Mouse (Mus musculus) spleen, adult 2 months (tissue): ENCODE data around the gene Tmem129. TPM values are rescaled to one million over a fixed set of nuclear protein-coding genes. Genes with fewer than 3 reads are reported as not detected.

Experiments
- DNase-seq, 2 experiments: peaks; one replicate each; pipeline versions ENCODE4 v3.0.0 to v3.0.0-alpha.2; 2012 to 2021; ENCODE audit warnings: low spot score in 2 of 2, low read depth in 1 of 2
- H3K27ac ChIP-seq: fragments of 200-500 bp; 2 replicates; pipeline ENCODE4 v1.5.1; 2012; ENCODE audit warnings: low read length, inconsistent platforms; ENCODE audit not compliant: insufficient read depth
- H3K27me3 ChIP-seq: fragments of 200-500 bp; 2 replicates; pipeline ENCODE4 v1.6.1; 2012; ENCODE audit warnings: mild to moderate bottlenecking, moderate library complexity, low read length, inconsistent platforms; ENCODE audit not compliant: control insufficient read depth, insufficient read depth
- H3K36me3 ChIP-seq: fragments of 200-500 bp; 2 replicates; pipeline ENCODE4 v1.6.1; 2012; ENCODE audit warnings: mild to moderate bottlenecking, low read length, inconsistent platforms; ENCODE audit not compliant: control insufficient read depth, insufficient read depth
- H3K4me1 ChIP-seq: fragments of 200-500 bp; 2 replicates; pipeline ENCODE4 v1.6.1; 2011; ENCODE audit warnings: inconsistent platforms; ENCODE audit not compliant: control insufficient read depth, insufficient read depth, insufficient read length
- H3K4me3 ChIP-seq: fragments of 200-500 bp; 2 replicates; pipeline ENCODE4 v1.5.1; 2011; ENCODE audit warnings: mild to moderate bottlenecking, inconsistent platforms; ENCODE audit not compliant: insufficient read depth, insufficient read length; ENCODE audit errors: extremely low read depth
- CTCF ChIP-seq: fragments of 200-500 bp; IDR thresholded peaks from 2 replicates; pipeline ENCODE4 v1.5.1; 2011; ENCODE audit warnings: mild to moderate bottlenecking, inconsistent platforms; ENCODE audit not compliant: insufficient read depth, insufficient read length, insufficient replicate concordance; ENCODE audit errors: extremely low read depth
- POLR2A ChIP-seq: fragments of 200-500 bp; IDR thresholded peaks from 2 replicates; pipeline ENCODE4 v1.6.1; 2011; ENCODE audit warnings: low read depth, low read length, inconsistent platforms
- WGBS: fragments of 180-500 bp; shearing (Covaris S2); methylation state at CpG from one replicate; pipeline ENCODE4 v1.1.7; 2018; 5-methylcytosine and 5-hydroxymethylcytosine counted together
- polyA plus RNA-seq: library from polyadenylated mRNA; depleted of rRNA; stranded (reverse); fragments of >200 nt; gene quantifications from 2 replicates; pipeline ENCODE4 v1.2.3, GENCODE M21; 2012; rRNA removed

Tmem129 gene
- 24.8 and 31.3 TPM in 2 replicates for polyA plus RNA-seq

DNA sequence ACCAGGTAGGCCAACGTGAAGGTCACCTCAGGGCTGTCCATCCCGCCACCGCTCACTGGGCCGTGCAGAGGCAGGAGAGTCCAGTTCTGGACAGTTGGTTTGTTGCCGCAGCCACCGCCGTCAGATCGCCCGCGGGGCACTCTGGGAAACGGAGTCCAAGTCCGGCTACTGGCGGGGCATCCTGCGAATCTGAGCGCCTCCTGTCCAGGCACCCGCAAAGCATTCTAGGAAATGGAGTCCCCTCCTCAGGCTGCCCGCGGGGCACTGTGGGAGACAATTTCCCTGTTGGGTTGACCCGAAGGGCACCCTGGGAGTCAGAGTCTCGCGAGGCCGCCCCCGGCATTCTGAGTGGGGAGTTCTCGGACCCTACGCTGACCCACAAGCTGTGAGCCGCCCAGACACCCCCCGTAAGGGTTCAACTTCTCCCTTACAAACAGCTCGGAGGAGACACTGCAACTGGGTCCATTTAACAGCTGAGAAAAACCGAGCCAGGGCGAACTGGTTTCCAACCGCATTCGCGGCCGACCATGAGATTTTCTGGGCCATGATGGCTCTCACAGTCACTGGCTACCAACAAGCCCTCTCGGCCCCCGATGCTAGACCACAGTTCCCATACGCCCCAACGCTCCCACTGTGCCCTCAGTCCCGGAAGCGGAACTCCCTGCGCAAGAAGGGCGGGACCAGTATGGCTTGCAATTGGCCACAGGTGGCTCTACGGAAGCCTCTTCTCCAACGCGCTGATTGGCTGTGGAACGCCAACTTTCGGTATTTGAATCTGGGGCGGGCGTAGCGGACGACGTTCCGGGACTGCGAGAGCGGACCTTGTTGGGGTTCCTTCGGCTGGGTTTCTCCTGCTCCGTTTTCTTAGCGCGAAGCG, at the start of gene Tmem129, which contains the start of gene Tacc3:
TSS of gene Tmem129 (minus strand) at position 630 of the 877 bp plus-strand sequence.
TSS of gene Tacc3 (plus strand) at position 342 of the 877 bp plus-strand sequence.
- Histone ChIP-seq H3K27me3 (no peaks in the 10 kb centered on the region), H3K36me3 (peaks cover 1% of the 10 kb centered on the region; the same call in 1 of the 2 replicates), H3K27ac (peak within 1 kb of the TSS; percentile 98), H3K4me3 (peak within 1 kb of the TSS; percentile 87), H3K4me1 (peaks cover 17% of the 10 kb centered on the region; the same call in 1 of the 2 replicates)
- TF ChIP-seq CTCF: no peak
- TF ChIP-seq POLR2A: peak; percentile 32
- WGBS: under 1% methylated on average over 60 of the region's 60 CpGs
- DNase-seq: peak; percentile 97 to 98

DNA sequence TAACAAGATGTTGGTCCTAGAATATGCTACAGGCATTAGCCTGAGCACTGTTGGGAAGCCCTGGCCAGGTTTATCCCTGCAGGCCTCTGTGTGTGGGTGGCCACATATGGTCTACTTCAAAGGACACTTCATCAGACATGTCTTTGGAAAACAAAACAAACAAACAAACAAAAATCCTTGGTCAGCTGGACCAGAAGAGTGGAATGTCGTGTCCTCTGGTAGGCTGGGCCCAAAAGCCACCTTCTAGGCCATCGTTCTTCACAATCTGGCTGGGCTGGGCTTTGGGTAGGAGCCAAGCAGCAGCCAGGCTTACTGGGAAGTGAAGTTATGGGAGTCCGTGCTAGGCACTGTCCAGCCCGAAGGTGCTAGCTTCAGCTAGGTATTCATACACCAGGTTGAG, 48.9 kb upstream of the Tmem129 start:
- Histone ChIP-seq H3K27me3 (no peaks in the 10 kb centered on the region), H3K4me3 (no peak overlapping the region), H3K36me3 (no peaks in the 10 kb centered on the region), H3K4me1 (no peaks in the 10 kb centered on the region), H3K27ac (no peak overlapping the region)
- TF ChIP-seq POLR2A: no peak
- no peak for TF ChIP-seq CTCF
- WGBS: 84% methylated on average over 4 of the region's 4 CpGs
- DNase-seq: no peak

DNA sequence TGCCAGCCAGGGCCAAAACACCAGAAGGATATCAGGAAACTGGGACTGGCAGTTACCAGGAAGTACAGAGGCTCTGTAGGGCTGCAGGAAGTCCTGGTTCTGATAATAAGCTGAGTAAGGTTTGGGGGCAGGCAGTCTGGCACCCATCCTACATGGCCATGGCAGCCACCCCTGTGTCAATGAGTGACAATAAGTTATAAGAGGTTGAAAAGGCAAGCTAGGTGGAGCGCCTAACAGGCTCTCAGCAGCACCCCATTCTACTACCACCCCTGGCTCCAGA, 48.1 kb upstream of the Tmem129 start:
- 94% methylated on average over 1 of the region's 1 CpGs for WGBS
- H3K4me3 ChIP-seq: no peak overlapping the region

DNA sequence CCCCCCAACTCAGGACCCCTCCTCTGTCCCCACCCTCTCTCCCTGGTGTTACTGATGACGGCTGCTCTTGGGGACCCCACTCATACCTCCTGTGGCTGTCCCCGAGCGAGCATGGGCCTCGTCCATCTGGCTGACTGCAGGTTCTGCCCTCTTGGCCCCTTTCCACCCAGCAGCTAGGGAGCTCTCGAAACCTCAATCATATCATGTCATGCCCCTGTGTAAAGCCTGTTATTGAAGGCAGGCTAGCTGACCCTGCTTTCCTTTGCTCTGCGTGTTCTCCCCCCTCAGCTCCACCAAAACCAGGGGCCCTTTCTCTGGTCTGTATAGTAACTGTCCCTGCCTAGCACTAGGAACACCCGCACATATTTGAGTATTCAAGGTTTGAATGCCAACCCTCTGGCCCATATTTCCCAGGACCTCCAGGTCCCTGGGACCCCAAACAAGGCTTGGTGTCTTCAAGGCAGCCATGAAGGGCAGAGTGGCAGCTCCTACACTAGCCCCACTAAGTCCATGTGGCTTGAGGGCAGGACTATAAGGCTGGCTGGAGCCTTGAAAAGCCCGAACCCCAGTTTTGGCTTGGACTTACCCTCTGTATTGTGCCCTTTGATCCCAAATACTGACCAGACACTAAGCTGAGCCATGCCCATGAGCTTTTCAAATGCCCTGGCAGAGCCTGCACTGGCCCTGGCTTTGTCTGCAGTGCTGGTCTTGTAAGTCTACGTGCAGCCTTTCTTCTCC, 47.6 kb upstream of the Tmem129 start:
- H3K27me3 ChIP-seq: no peaks in the 10 kb centered on the region
- 78% methylated on average over 9 of the region's 9 CpGs for WGBS
- no peak overlapping the region for H3K4me3 ChIP-seq
- TF ChIP-seq CTCF: no peak
- TF ChIP-seq POLR2A: no peak
- no peak for DNase-seq
- H3K4me1 ChIP-seq: no peaks in the 10 kb centered on the region
- H3K36me3 ChIP-seq: no peaks in the 10 kb centered on the region
- H3K27ac ChIP-seq: peak overlapping the region; percentile 20; the same call in 1 of the 2 replicates

More for the DNA sequence above, 48.1 kb upstream of the Tmem129 start:
- no peak for TF ChIP-seq POLR2A
- no peaks in the 10 kb centered on the region for H3K36me3 ChIP-seq
- no peaks in the 10 kb centered on the region for H3K4me1 ChIP-seq
- no peaks in the 10 kb centered on the region for H3K27me3 ChIP-seq
- no peak overlapping the region for H3K27ac ChIP-seq
- no peak for DNase-seq

DNA sequence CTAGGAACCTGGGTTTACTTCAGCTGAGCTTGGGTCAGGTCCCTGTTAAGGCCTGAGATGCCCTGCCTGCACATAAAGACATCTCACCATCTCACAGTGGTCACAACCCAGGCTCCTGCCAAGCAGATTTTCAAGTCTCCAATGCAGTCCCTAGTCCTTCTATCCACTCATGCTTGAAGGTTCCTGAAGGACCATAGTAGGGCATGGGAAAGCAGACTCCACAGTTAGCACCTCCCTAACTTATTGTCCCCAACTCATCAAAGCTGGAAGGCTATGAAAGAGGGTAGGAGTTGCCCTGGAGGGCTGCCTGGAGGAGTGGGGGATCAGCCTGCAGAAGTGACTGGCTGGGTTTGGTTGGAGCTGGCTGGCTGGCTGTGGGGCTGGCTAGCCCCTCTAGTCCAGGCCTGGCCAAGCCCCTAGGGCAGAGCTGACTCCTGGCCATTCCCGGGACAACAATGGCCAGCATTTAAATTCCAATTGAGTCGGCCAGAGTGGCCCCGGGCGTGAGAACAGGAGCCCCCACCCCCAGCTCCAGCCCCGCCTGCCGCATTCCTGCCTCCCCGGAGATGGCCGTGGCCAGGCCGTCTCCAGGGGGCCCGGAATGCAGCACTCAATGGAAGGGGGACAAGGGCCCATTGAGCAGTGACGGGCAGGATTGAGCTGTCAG, 46.9 kb upstream of the Tmem129 start:
- 77% methylated on average over 11 of the region's 11 CpGs for WGBS
- Histone ChIP-seq H3K4me3 (no peak overlapping the region), H3K4me1 (no peaks in the 10 kb centered on the region)

DNA sequence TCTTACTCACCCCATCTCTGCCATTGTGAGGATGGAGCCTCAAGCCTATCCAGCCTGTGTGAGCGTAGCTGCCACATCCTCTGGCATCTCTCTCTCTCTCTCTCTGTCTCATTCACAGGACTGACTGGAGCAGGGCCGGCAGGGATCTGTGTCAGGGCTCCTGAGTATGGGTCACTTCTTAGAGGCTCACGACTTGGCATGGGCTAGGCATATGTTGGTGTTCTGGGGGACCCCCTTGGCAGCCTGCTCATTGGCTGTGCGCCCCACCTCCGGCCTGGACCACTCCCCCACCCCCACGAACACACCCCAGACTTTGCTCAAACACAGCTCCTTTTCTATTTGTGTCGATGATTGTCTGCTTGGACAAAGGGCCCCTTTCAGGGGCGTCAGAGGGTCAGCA, 45.8 kb upstream of the Tmem129 start:
- no peak overlapping the region for H3K27ac ChIP-seq
- H3K4me3 ChIP-seq: no peak overlapping the region
- H3K36me3 ChIP-seq: no peaks in the 10 kb centered on the region
- no peaks in the 10 kb centered on the region for H3K4me1 ChIP-seq
- no peaks in the 10 kb centered on the region for H3K27me3 ChIP-seq
- no peak for DNase-seq
- TF ChIP-seq CTCF (no peak), POLR2A (no peak)
- 88% methylated on average over 8 of the region's 8 CpGs for WGBS

More for the DNA sequence above, 46.9 kb upstream of the Tmem129 start:
- Histone ChIP-seq H3K27me3 (no peaks in the 10 kb centered on the region), H3K27ac (no peak overlapping the region), H3K36me3 (no peaks in the 10 kb centered on the region)
- DNase-seq: no peak
- TF ChIP-seq POLR2A: no peak
- TF ChIP-seq CTCF: no peak
